Mouse (Mus musculus): ENCODE measurements around the gene Akt2.

DNA sequence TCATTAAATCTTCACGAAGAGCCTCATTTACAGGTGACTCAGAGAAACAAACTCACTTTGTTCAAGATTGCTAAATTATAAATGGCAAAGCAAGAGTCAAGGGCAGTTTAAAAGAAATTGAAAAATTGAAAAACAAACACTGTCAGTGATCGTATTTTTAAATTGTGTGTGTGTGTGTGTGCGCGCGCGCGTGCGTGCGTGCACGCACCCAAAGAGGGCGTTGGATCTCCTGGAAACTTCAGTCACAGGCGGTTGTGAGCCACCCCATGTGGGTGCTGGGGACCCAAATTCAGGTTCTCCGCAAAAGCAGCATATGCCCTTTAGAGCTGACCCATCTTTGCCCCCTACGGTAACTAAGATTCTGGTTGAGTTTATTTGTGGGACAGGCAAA, 83.9 kb downstream of the Akt2 start:
- TF ChIP-seq CTCF (IDR thresholded peaks at IDR 0.05; ENCODE audit: insufficient read depth, low read depth, low read length) (no peak), POLR2A (IDR thresholded peaks at IDR 0.05; ENCODE audit: insufficient read depth, low read depth, low read length) (no peak)

Measured in olfactory bulb, adult 2 months (tissue).